Mouse (Mus musculus) lung, adult 2 months (tissue): ENCODE data around the gene Coro2b. TPM values are rescaled to one million over a fixed set of nuclear protein-coding genes. Genes with fewer than 3 reads are reported as not detected.

Experiments used
- DNase-seq: peaks from one replicate; pipeline ENCODE4 v3.0.0; 2022
- H3K4me1 ChIP-seq: fragments of 200-500 bp; 2 replicates; pipeline ENCODE4 v1.6.1; 2011; ENCODE audit warnings: low read length; ENCODE audit not compliant: control insufficient read depth, insufficient read depth
- H3K4me3 ChIP-seq: fragments of 200-500 bp; replicated peaks from 2 replicates; pipeline ENCODE3; 2011; ENCODE audit warnings: low read depth, mild to moderate bottlenecking, control low read depth, low read length; ENCODE audit errors: extremely low read depth
- CTCF ChIP-seq: fragments of 200-500 bp; IDR thresholded peaks from 2 replicates; pipeline ENCODE4 v1.5.1; 2011; ENCODE audit warnings: mild to moderate bottlenecking, low read length, control low read depth; ENCODE audit not compliant: insufficient read depth
- POLR2A ChIP-seq: fragments of 200-500 bp; IDR thresholded peaks from 2 replicates; pipeline ENCODE4 v1.6.1; 2011; ENCODE audit warnings: low read depth, mild to moderate bottlenecking, control low read depth, low read length, borderline replicate concordance; ENCODE audit errors: extremely low read depth
- WGBS: fragments of 180-500 bp; shearing (Covaris S2); methylation state at CpG from one replicate; pipeline ENCODE4 v1.1.7; 2018; 5-methylcytosine and 5-hydroxymethylcytosine counted together
- polyA plus RNA-seq: library from polyadenylated mRNA; depleted of rRNA; stranded (reverse); fragments of >200 nt; gene quantifications from 2 replicates; pipeline ENCODE4 v1.2.3, GENCODE M21; 2012

Gene Coro2b
- polyA plus RNA-seq, 1 experiment: 48.8 TPM

GRCm38 (mm10) chr9:62555258-62555856, 18.5 kb upstream of the Coro2b start:
- DNase-seq: no peak
- Histone ChIP-seq H3K4me1 (no peaks in the 10 kb centered on the region; the same call in 1 of the 2 replicates), H3K4me3 (no peak overlapping the region)
- TF ChIP-seq POLR2A (no peak), CTCF (peak; percentile 25; the same call in 1 of the 2 replicates)
- WGBS: 62% methylated on average over 5 of the region's 5 CpGs

- TF ChIP-seq POLR2A (no peak), CTCF (no peak)
- 65% methylated on average over 3 of the region's 3 CpGs for WGBS
- no peak overlapping the region for H3K4me3 ChIP-seq
- no peaks in the 10 kb centered on the region; the same call in 1 of the 2 replicates for H3K4me1 ChIP-seq
- no peak for DNase-seq
Measured at GRCm38 (mm10) chr9:62554606-62555005, 17.8 kb upstream of the Coro2b start.

- 32% methylated on average over 7 of the region's 7 CpGs for WGBS
- Histone ChIP-seq H3K4me3 (no peak overlapping the region), H3K4me1 (no peaks in the 10 kb centered on the region)
- DNase-seq: peak; percentile 73
- TF ChIP-seq POLR2A (no peak), CTCF (peak; percentile 81)
Measured at GRCm38 (mm10) chr9:62553366-62553940, 16.6 kb upstream of the Coro2b start.

DNA sequence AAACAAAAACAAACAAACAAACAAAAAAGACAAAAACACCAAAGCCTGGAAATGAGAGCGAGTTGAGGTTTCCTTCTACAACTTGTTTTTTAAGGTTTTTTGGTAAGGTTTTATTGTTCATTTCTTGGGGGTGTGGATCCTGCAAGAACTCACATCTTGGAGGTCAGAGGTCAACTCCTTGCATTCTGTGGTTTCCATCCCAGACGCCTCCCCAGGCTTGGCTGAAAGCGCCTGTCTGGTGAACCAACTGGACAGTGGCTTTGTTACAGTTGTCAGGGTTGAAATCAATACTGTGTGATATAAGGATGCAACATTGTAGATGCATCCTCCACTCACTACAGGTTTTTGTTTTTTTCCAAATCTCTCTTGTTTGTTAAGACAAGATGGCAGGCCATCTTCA, 14.7 kb upstream of the Coro2b start:
- H3K4me3 ChIP-seq: no peak overlapping the region
- H3K4me1 ChIP-seq: no peaks in the 10 kb centered on the region
- TF ChIP-seq POLR2A: no peak
- no peak for TF ChIP-seq CTCF
- DNase-seq: no peak
- WGBS: 92% methylated on average over 3 of the region's 3 CpGs

GRCm38 (mm10) chr9:62550661-62551093, 13.8 kb upstream of the Coro2b start:
- H3K4me1 ChIP-seq: no peaks in the 10 kb centered on the region
- no peak overlapping the region for H3K4me3 ChIP-seq
- TF ChIP-seq POLR2A: no peak
- TF ChIP-seq CTCF: peak; percentile 69
- 47% methylated on average over 11 of the region's 11 CpGs for WGBS
- peak; percentile 75 for DNase-seq

- DNase-seq: peak; percentile 92
- TF ChIP-seq CTCF: peak; percentile 94
- TF ChIP-seq POLR2A: no peak
- H3K4me1 ChIP-seq: no peaks in the 10 kb centered on the region
- H3K4me3 ChIP-seq: no peak overlapping the region
- WGBS: 4% methylated on average over 8 of the region's 8 CpGs
Measured at GRCm38 (mm10) chr9:62549809-62550208, 13.0 kb upstream of the Coro2b start.

GRCm38 (mm10) chr9:62547476-62547875, 10.6 kb upstream of the Coro2b start:
- TF ChIP-seq POLR2A (no peak), CTCF (no peak)
- 62% methylated on average over 3 of the region's 3 CpGs for WGBS
- H3K4me3 ChIP-seq: no peak overlapping the region
- no peaks in the 10 kb centered on the region for H3K4me1 ChIP-seq
- no peak for DNase-seq

DNA sequence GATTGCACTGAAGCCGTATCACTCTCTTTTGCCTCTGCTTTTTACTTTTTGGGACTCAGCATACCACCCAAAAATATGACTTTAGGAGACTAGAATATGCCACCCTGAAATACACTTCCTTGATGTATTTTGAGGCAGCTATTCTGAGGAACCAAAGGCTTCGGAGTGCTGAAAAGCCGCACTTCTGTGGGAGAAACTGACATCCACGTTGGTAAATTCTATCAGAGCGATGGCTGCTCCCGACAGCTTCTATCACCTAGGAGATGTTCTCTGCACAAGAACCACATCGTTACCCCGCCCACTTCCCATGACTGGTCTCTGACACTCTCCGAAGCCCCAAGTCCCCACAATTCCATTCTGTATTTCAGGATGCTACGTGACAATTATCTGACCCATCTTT, 8.0 kb upstream of the Coro2b start:
- Histone ChIP-seq H3K4me1 (no peaks in the 10 kb centered on the region), H3K4me3 (no peak overlapping the region)
- WGBS: 79% methylated on average over 10 of the region's 10 CpGs
- TF ChIP-seq CTCF: no peak
- no peak for TF ChIP-seq POLR2A
- DNase-seq: no peak

- no peaks in the 10 kb centered on the region for H3K4me1 ChIP-seq
- no peak for DNase-seq
- H3K4me3 ChIP-seq: no peak overlapping the region
- TF ChIP-seq POLR2A (no peak), CTCF (no peak)
- 77% methylated on average over 4 of the region's 4 CpGs for WGBS
Measured at GRCm38 (mm10) chr9:62543878-62544277, 7.0 kb upstream of the Coro2b start.

DNA sequence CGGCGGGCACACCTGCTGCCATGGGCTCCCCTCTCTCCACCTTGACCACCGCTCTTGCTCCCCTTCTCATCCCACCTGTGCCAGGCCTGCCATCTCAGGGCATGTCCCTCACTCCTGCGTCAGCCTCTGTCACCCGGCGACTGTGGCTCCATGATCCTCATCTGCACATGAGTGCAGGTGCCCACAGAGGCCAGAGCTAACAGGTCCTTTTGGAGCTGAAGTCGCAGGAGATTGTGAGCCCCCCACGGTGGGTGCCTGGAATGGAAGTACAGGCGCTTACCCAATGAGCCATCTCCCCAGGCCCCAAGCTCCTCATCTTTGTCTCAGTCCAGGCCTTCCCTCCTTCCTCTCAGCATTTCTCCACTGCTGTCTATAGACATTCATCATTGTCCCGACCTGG, 4.8 kb upstream of the Coro2b start:
- TF ChIP-seq POLR2A (no peak), CTCF (no peak)
- WGBS: 82% methylated on average over 10 of the region's 10 CpGs
- Histone ChIP-seq H3K4me1 (peaks cover 3% of the 10 kb centered on the region), H3K4me3 (no peak overlapping the region)
- DNase-seq: no peak
